Mouse (Mus musculus) naive thymus-derived CD4-positive, alpha-beta T cell, adult 2 months (primary cell): ENCODE data around the gene Nedd8.

Experiments
- DNase-seq: peaks from one replicate; pipeline ENCODE4 v3.0.0-alpha.2; 2011; ENCODE audit warnings: low read depth

Gene Nedd8

GRCm38 (mm10) chr14:55614565-55615178 is 57.3 kb downstream of the Nedd8 start:
- DNase-seq = no peak

- DNase-seq = no peak
These were observed 58.6 kb downstream of the Nedd8 start for GRCm38 (mm10) chr14:55613346-55613745.
